Mouse (Mus musculus) heart, embryonic 11.5 days (tissue): Measurements from ENCODE around the gene Sctr. TPM values are rescaled to one million over a fixed set of nuclear protein-coding genes. Genes with fewer than 3 reads are reported as not detected.
A peak's percentile ranks its signal among the peaks of the same experiment; 100 is the strongest.

Source experiments
- ATAC-seq: fragments of 200-750 bp; cut with Nextera tagmentation; replicated peaks from 2 replicates; pipeline ENCODE4 v1.8.0; 2017; ENCODE audit warnings: moderate library complexity; ENCODE audit not compliant: insufficient number of reproducible peaks, low FRiP score, low TSS enrichment
- H3K27ac ChIP-seq: fragments of 300-500 bp; sonication (generic); 2 replicates; pipeline ENCODE4 v1.5.1; 2014; ENCODE audit warnings: mild to moderate bottlenecking, low read depth, low read length
- H3K27me3 ChIP-seq: fragments of 300-500 bp; sonication (generic); 2 replicates; pipeline ENCODE4 v1.6.1; 2014; ENCODE audit warnings: mild to moderate bottlenecking, low read length, mixed read lengths; ENCODE audit not compliant: control insufficient read depth, insufficient read depth
- H3K36me3 ChIP-seq: fragments of 300-500 bp; sonication (generic); 2 replicates; pipeline ENCODE4 v1.6.1; 2014; ENCODE audit warnings: mild to moderate bottlenecking, low read length, moderate library complexity, mixed read lengths; ENCODE audit not compliant: control insufficient read depth, insufficient read depth
- H3K4me1 ChIP-seq: fragments of 300-500 bp; sonication (generic); 2 replicates; pipeline ENCODE4 v1.6.1; 2014; ENCODE audit warnings: low read length; ENCODE audit not compliant: control insufficient read depth, insufficient read depth
- H3K4me2 ChIP-seq: fragments of 300-500 bp; sonication (generic); 2 replicates; pipeline ENCODE4 v1.6.1; 2014; ENCODE audit warnings: mild to moderate bottlenecking, moderate library complexity
- H3K4me3 ChIP-seq: fragments of 300-500 bp; sonication (generic); 2 replicates; pipeline ENCODE4 v1.5.1; 2014; ENCODE audit warnings: low read depth, low read length
- H3K9ac ChIP-seq: fragments of 300-500 bp; sonication (generic); 2 replicates; pipeline ENCODE4 v1.6.1; 2014; ENCODE audit warnings: mild to moderate bottlenecking, low read depth, low read length, moderate library complexity
- H3K9me3 ChIP-seq: fragments of 300-500 bp; sonication (generic); replicated peaks from 2 replicates; pipeline ENCODE4 v1.6.1; 2016; ENCODE audit warnings: low read length; ENCODE audit not compliant: control insufficient read depth
- WGBS: fragments of 180-500 bp; shearing (Covaris S2); extraction: QIAGEN DNeasy Blood & Tissue Kit; methylation state at CpG from one replicate; pipeline ENCODE4 v1.1.7; 2014; ENCODE audit not compliant: insufficient replicate concordance; 5-methylcytosine and 5-hydroxymethylcytosine counted together
- polyA plus RNA-seq: library from polyadenylated mRNA; unstranded; fragments of >200 nt; fragmentation: Nextera tagmentation; extraction: Ambion mirVana; gene quantifications from 2 replicates; pipeline ENCODE4 v1.2.1, GENCODE M21; 2014

Gene Sctr
- 0.15 TPM in 1 of 2 replicates, not detected in the other for polyA plus RNA-seq

GRCm38 (mm10) chr1:120006844-120007790, at the start of gene Sctr:
TSS of gene Sctr (plus strand) at chr1:120006894.
- ATAC-seq = no peak

GRCm38 (mm10) chr1:119957716-119958222, 48.9 kb upstream of the Sctr start:
- no peak for ATAC-seq
- H3K4me2 ChIP-seq = no peak overlapping the region
- H3K27ac ChIP-seq = no peak overlapping the region
- no peaks in the 10 kb centered on the region for H3K4me1 ChIP-seq
- H3K36me3 ChIP-seq = no peaks in the 10 kb centered on the region
- no peaks in the 10 kb centered on the region for H3K27me3 ChIP-seq
- no peak overlapping the region for H3K9ac ChIP-seq
- 63% methylated on average over 9 of the region's 9 CpGs for WGBS
- no peak overlapping the region for H3K4me3 ChIP-seq
- H3K9me3 ChIP-seq = no peaks in the 10 kb centered on the region

More at GRCm38 (mm10) chr1:120006844-120007790, at the start of gene Sctr:
- Histone ChIP-seq H3K9me3 (no peaks in the 10 kb centered on the region), H3K4me1 (peaks cover 4% of the 10 kb centered on the region; the same call in 1 of the 2 replicates), H3K27ac (no peak within 1 kb of the TSS), H3K4me2 (peak within 1 kb of the TSS; percentile 76), H3K4me3 (peak within 1 kb of the TSS; percentile 43), H3K36me3 (no peaks in the 10 kb centered on the region), H3K27me3 (peaks cover 15% of the 10 kb centered on the region; the same call in 1 of the 2 replicates), H3K9ac (peak within 1 kb of the TSS; percentile 48)
- 1% methylated on average over 39 of the region's 39 CpGs for WGBS

- no peak overlapping the region for H3K4me3 ChIP-seq
- H3K9me3 ChIP-seq = no peaks in the 10 kb centered on the region
- no peaks in the 10 kb centered on the region for H3K27me3 ChIP-seq
- no peak for ATAC-seq
- no peak overlapping the region for H3K27ac ChIP-seq
- no peak overlapping the region for H3K9ac ChIP-seq
- H3K4me2 ChIP-seq = no peak overlapping the region
- no peaks in the 10 kb centered on the region for H3K36me3 ChIP-seq
- no peaks in the 10 kb centered on the region for H3K4me1 ChIP-seq
- WGBS = 89% methylated on average over 4 of the region's 4 CpGs
Measured at GRCm38 (mm10) chr1:119959464-119959863, 47.2 kb upstream of the Sctr start.

- Histone ChIP-seq H3K27me3 (no peaks in the 10 kb centered on the region), H3K4me1 (no peaks in the 10 kb centered on the region), H3K9me3 (no peaks in the 10 kb centered on the region), H3K4me2 (no peak overlapping the region), H3K9ac (no peak overlapping the region), H3K4me3 (no peak overlapping the region), H3K36me3 (no peaks in the 10 kb centered on the region), H3K27ac (no peak overlapping the region)
- no peak for ATAC-seq
- 50% methylated on average over 7 of the region's 7 CpGs for WGBS
Measured at GRCm38 (mm10) chr1:119959920-119960319, 46.8 kb upstream of the Sctr start.

- no peak overlapping the region for H3K4me3 ChIP-seq
- no peaks in the 10 kb centered on the region for H3K4me1 ChIP-seq
- no peaks in the 10 kb centered on the region for H3K27me3 ChIP-seq
- no peak overlapping the region for H3K27ac ChIP-seq
- 25% methylated on average over 12 of the region's 12 CpGs for WGBS
- H3K36me3 ChIP-seq = no peaks in the 10 kb centered on the region
- H3K4me2 ChIP-seq = no peak overlapping the region
- H3K9me3 ChIP-seq = no peaks in the 10 kb centered on the region
- no peak overlapping the region for H3K9ac ChIP-seq
- ATAC-seq = no peak; the same call in 1 of the 2 replicates
Measured at GRCm38 (mm10) chr1:119965804-119966514, 40.7 kb upstream of the Sctr start.

- H3K4me2 ChIP-seq = no peak overlapping the region
- H3K4me3 ChIP-seq = no peak overlapping the region
- 17% methylated on average over 4 of the region's 4 CpGs for WGBS
- H3K4me1 ChIP-seq = no peaks in the 10 kb centered on the region
- H3K27ac ChIP-seq = no peak overlapping the region
- H3K36me3 ChIP-seq = no peaks in the 10 kb centered on the region
- no peaks in the 10 kb centered on the region for H3K9me3 ChIP-seq
- H3K27me3 ChIP-seq = no peaks in the 10 kb centered on the region
- ATAC-seq = no peak
- H3K9ac ChIP-seq = no peak overlapping the region
Measured at GRCm38 (mm10) chr1:119973117-119973516, 33.6 kb upstream of the Sctr start.

- Histone ChIP-seq H3K4me2 (no peak overlapping the region), H3K27me3 (no peaks in the 10 kb centered on the region), H3K9me3 (no peaks in the 10 kb centered on the region), H3K27ac (no peak overlapping the region), H3K4me3 (no peak overlapping the region), H3K9ac (no peak overlapping the region), H3K36me3 (no peaks in the 10 kb centered on the region), H3K4me1 (no peaks in the 10 kb centered on the region)
- WGBS = 67% methylated on average over 4 of the region's 4 CpGs
- no peak for ATAC-seq
Measured at GRCm38 (mm10) chr1:119975141-119975540, 31.6 kb upstream of the Sctr start.

GRCm38 (mm10) chr1:119986555-119986954, 20.1 kb upstream of the Sctr start:
- H3K4me1 ChIP-seq = no peaks in the 10 kb centered on the region
- H3K27ac ChIP-seq = no peak overlapping the region
- H3K9me3 ChIP-seq = no peaks in the 10 kb centered on the region
- no peak overlapping the region for H3K9ac ChIP-seq
- H3K4me3 ChIP-seq = no peak overlapping the region
- no peak for ATAC-seq
- H3K4me2 ChIP-seq = no peak overlapping the region
- H3K36me3 ChIP-seq = no peaks in the 10 kb centered on the region
- H3K27me3 ChIP-seq = no peaks in the 10 kb centered on the region
- WGBS = 79% methylated on average over 5 of the region's 5 CpGs
